Mouse (Mus musculus) liver, embryonic 13.5 days (tissue): Measurements from ENCODE around the gene Frk. TPM values are rescaled to one million over a fixed set of nuclear protein-coding genes. Genes with fewer than 3 reads are reported as not detected.
"Not testable (repeated sequence)": the region's sequence is repeated elsewhere in the genome, so short reads cannot be mapped to it uniquely, and the experiment has no call there.

Source experiments
- ATAC-seq: fragments of 200-750 bp; cut with Nextera tagmentation; 2 replicates; pipeline ENCODE4 v1.8.0; 2017; ENCODE audit warnings: low read depth, mild to moderate bottlenecking, moderate number of reproducible peaks, moderate library complexity
- DNase-seq: peaks from one replicate; pipeline ENCODE4 v3.0.0; 2022
- H3K27ac ChIP-seq: fragments of 300-500 bp; sonication (generic); 2 replicates; pipeline ENCODE4 v1.5.1; 2015; ENCODE audit warnings: moderate library complexity, mild to moderate bottlenecking, inconsistent platforms
- H3K27me3 ChIP-seq: fragments of 300-500 bp; sonication (generic); 2 replicates; pipeline ENCODE4 v1.6.1; 2015; ENCODE audit warnings: mild to moderate bottlenecking, inconsistent platforms
- H3K36me3 ChIP-seq: fragments of 300-500 bp; sonication (generic); 2 replicates; pipeline ENCODE4 v1.6.1; 2015; ENCODE audit warnings: mild to moderate bottlenecking, inconsistent platforms
- H3K4me1 ChIP-seq: fragments of 300-500 bp; sonication (generic); replicated peaks from 2 replicates; pipeline ENCODE4 v1.6.1; 2015; ENCODE audit warnings: inconsistent platforms
- H3K4me2 ChIP-seq: fragments of 300-500 bp; sonication (generic); 2 replicates; pipeline ENCODE4 v1.6.1; 2015; ENCODE audit warnings: inconsistent platforms, mild to moderate bottlenecking, moderate library complexity
- H3K4me3 ChIP-seq: fragments of 300-500 bp; sonication (generic); replicated peaks from 2 replicates; pipeline ENCODE4 v1.5.1; 2015; ENCODE audit warnings: mild to moderate bottlenecking, inconsistent platforms
- H3K9ac ChIP-seq: fragments of 300-500 bp; sonication (generic); 2 replicates; pipeline ENCODE4 v1.6.1; 2015; ENCODE audit warnings: mild to moderate bottlenecking, inconsistent platforms
- H3K9me3 ChIP-seq: fragments of 300-500 bp; sonication (generic); replicated peaks from 2 replicates; pipeline ENCODE4 v1.6.1; 2016; ENCODE audit warnings: inconsistent platforms
- WGBS: fragments of 180-500 bp; shearing (Covaris S2); methylation state at CpG from one replicate; pipeline ENCODE4 v1.1.7; 2015; ENCODE audit not compliant: insufficient replicate concordance; 5-methylcytosine and 5-hydroxymethylcytosine counted together
- polyA plus RNA-seq: library from polyadenylated mRNA; unstranded; fragments of >200 nt; fragmentation: Nextera tagmentation; extraction: Ambion mirVana; gene quantifications from 2 replicates; pipeline ENCODE4 v1.2.1, GENCODE M21; 2015

Gene Frk
- polyA plus RNA-seq, 1 experiment from 2014 or later, result 1.1 TPM

- Histone ChIP-seq H3K27me3 (no peaks in the 10 kb centered on the region), H3K9ac (no peak overlapping the region), H3K36me3 (no peaks in the 10 kb centered on the region), H3K4me3 (no peak overlapping the region), H3K9me3 (no peaks in the 10 kb centered on the region), H3K4me1 (no peaks in the 10 kb centered on the region), H3K4me2 (no peak overlapping the region), H3K27ac (no peak overlapping the region)
- DNase-seq (no peak), ATAC-seq (no peak)
- WGBS, result 47% methylated on average over 3 of the region's 3 CpGs
Measured at GRCm38 (mm10) chr10:34618490-34618889, 135.3 kb downstream of the Frk start.

GRCm38 (mm10) chr10:34620540-34620939 lies 137.3 kb downstream of the Frk start:
- H3K27me3 ChIP-seq, H3K36me3 ChIP-seq, H3K4me2 ChIP-seq, H3K9ac ChIP-seq, H3K27ac ChIP-seq, DNase-seq, H3K4me3 ChIP-seq, H3K9me3 ChIP-seq, ATAC-seq, H3K4me1 ChIP-seq: not testable (repeated sequence)
- 64% methylated on average over 8 of the region's 8 CpGs for WGBS

DNA sequence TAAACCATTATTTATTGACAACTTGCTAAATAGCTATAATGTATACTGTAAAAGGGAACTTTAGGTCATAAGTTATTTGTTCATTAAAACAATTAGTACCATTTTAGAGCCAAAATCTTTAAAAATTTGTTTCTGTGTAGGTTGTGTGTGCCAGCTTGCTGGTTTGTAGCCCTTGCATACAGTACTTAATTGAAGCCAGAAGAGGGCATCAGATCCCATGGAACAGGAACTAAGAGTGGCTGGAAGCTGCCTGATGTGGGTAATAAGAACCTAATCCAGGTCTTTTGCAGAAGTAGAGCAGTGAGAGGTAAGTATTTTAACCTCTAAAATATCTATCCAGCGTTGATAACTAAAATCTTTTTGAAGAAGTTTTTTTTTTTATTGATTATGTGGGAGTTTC lies 155.0 kb downstream of the Frk start:
- Histone ChIP-seq H3K4me1 (no peaks in the 10 kb centered on the region), H3K27me3 (no peaks in the 10 kb centered on the region), H3K27ac (no peak overlapping the region), H3K4me2 (no peak overlapping the region), H3K36me3 (no peaks in the 10 kb centered on the region), H3K9ac (no peak overlapping the region), H3K9me3 (no peaks in the 10 kb centered on the region), H3K4me3 (no peak overlapping the region)
- DNase-seq (no peak), ATAC-seq (no peak)
- WGBS, result 37% methylated on average over 1 of the region's 1 CpGs

Other genes with a start within 250 kb of the Frk start
- gene Tspyl1, start 201.2 kb upstream of the Frk start, polyA plus RNA-seq, result 29.0 and 34.6 TPM in 2 replicates
- 0.82 and 0.99 TPM in 2 replicates for gene Tspyl4, start 186.0 kb upstream of the Frk start, polyA plus RNA-seq
- gene Col10a1, start 93.4 kb upstream of the Frk start, polyA plus RNA-seq, result 0.05 and 0.07 TPM in 2 replicates
- 9.7 and 10.9 TPM in 2 replicates for gene Nt5dc1, start 64.8 kb upstream of the Frk start, polyA plus RNA-seq